Mouse (Mus musculus) layer of hippocampus, postnatal 36 days (tissue): ENCODE measurements at regions not wholly inside any gene's neighbourhood (a gene's known extent, or its start where the extent isn't known, plus 50 kb on each side); places are given as distances from the start of the nearest gene placed in this dataset.
"Not testable (repeated sequence)": the region's sequence is repeated elsewhere in the genome, so short reads cannot be mapped to it uniquely, and the experiment has no call there.

ENCODE experiments used
- DNase-seq, 2 experiments: peaks; one replicate each; pipeline ENCODE4 v3.0.0; 2022

- DNase-seq: no peak
Measured at GRCm38 (mm10) chr3:114627103-114627502, 276.8 kb upstream of the Olfm3 start.

GRCm38 (mm10) chr3:114635362-114635761 is 268.5 kb upstream of the Olfm3 start:
- DNase-seq: peak in 1 of 2 experiments; percentile 3

GRCm38 (mm10) chr3:114647957-114648356 is 255.9 kb upstream of the Olfm3 start:
- no peak for DNase-seq

- no peak for DNase-seq
Measured at GRCm38 (mm10) chr3:114697946-114698345, 205.9 kb upstream of the Olfm3 start.

GRCm38 (mm10) chr3:114725131-114725530 is 178.7 kb upstream of the Olfm3 start:
- no peak for DNase-seq

- DNase-seq: no peak
Measured at GRCm38 (mm10) chr3:114736426-114736825, 167.5 kb upstream of the Olfm3 start.

- DNase-seq: no peak
Measured at GRCm38 (mm10) chr3:114744206-114744605, 159.7 kb upstream of the Olfm3 start.

GRCm38 (mm10) chr3:114745131-114745530 is 158.7 kb upstream of the Olfm3 start:
- DNase-seq: no peak

GRCm38 (mm10) chr3:114757313-114757712 is 146.6 kb upstream of the Olfm3 start:
- DNase-seq: no peak

GRCm38 (mm10) chr3:114758592-114758991 is 145.3 kb upstream of the Olfm3 start:
- no peak for DNase-seq

GRCm38 (mm10) chr3:114759290-114760002 is 144.4 kb upstream of the Olfm3 start:
- no peak for DNase-seq

GRCm38 (mm10) chr3:114762373-114762772 is 141.5 kb upstream of the Olfm3 start:
- DNase-seq: not testable (repeated sequence)

- no peak for DNase-seq
Measured at GRCm38 (mm10) chr3:114789082-114789481, 114.8 kb upstream of the Olfm3 start.

GRCm38 (mm10) chr3:114790005-114790404 is 113.9 kb upstream of the Olfm3 start:
- DNase-seq: no peak

- no peak for DNase-seq
Measured at GRCm38 (mm10) chr3:114833120-114833519, 70.8 kb upstream of the Olfm3 start.
